Mouse (Mus musculus) left cerebral cortex, postnatal 25 days (tissue): ENCODE data around the gene Frat1. TPM values are rescaled to one million over a fixed set of nuclear protein-coding genes. Genes with fewer than 3 reads are reported as not detected.
A peak's percentile ranks its signal among the peaks of the same experiment; 100 is the strongest.

Experiments
- DNase-seq, 2 experiments: peaks; one replicate each; pipeline ENCODE4 v3.0.0; 2022; ENCODE audit warnings: low spot score in 2 of 2, mixed read lengths in 1 of 2
- intact Hi-C: fragments of 180-260 bp; cut with DNase I; formaldehyde crosslinking; loops from one replicate; pipeline ENCODE4 v1.15.1; 2025
- total RNA-seq, 2 experiments: library from RNA; stranded (reverse); gene quantifications; 2 replicates each; pipeline ENCODE4 v1.2.3; 2021

Gene Frat1
- total RNA-seq, 2 experiments from 2014 or later = 14.2 to 15.2 TPM

DNA sequence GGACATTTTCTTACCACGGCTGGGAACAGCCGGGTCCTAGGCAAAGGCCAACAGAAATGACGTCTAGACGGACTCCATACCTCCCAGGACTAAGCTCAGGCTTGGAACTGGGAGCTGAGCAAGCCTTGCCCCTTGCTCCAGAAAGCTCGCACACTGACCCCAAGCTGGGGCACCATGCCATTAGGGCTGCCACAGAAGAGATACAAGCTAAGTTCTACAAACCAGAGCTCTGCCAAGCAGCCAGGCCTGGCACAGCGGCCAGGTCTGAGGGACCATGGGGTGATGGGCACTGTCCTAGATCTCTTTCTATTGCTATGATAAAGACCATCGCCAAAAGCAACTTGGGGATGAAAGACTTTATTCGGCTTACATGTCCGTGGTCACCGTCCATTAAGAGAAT is 17.2 kb upstream of the Frat1 start:
- no peak for DNase-seq
- intact Hi-C loops = no loop called here

DNA sequence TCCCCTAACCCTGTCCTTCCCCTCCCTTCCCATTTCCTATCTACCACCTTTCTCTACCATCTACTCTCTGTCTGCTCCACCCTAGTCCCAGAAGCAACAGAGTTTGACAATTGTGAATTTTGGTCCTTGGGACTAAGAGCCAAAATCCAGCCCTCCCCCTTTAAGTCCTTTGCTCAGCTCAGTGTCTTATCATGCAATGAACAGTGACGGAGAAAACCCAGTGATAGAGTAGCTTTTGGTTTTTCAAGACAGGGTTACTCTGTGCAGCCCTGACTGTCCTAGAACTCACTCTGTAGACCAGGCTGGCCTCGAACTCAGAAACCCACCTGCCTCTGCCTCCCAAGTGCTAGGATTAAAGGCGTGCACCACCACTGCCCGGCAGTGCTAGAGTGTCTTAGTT is 16.4 kb upstream of the Frat1 start:
- no peak for DNase-seq

DNA sequence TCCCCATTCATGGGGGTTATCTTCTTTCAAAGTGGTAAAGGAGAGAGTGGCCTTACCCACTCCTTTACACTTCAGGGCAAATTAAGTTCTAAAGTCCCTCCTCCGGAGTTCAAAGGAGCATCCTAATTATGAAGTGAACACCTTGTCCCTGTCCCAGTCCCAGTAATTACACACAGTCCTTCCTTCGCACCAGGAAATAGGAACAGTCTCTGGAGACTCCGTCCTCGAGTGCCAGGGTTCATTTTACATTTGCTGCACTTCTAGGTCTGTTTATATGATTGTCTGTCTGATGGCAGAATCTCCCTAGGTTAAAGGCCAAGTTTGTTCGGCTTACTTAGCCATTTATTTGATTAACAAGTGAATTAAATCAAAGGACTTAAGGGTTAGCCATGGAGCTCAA is 13.4 kb upstream of the Frat1 start:
- intact Hi-C loops = no loop called here
- DNase-seq = no peak

More for the DNA sequence above, 16.4 kb upstream of the Frat1 start:
- intact Hi-C loops = no loop called here

DNA sequence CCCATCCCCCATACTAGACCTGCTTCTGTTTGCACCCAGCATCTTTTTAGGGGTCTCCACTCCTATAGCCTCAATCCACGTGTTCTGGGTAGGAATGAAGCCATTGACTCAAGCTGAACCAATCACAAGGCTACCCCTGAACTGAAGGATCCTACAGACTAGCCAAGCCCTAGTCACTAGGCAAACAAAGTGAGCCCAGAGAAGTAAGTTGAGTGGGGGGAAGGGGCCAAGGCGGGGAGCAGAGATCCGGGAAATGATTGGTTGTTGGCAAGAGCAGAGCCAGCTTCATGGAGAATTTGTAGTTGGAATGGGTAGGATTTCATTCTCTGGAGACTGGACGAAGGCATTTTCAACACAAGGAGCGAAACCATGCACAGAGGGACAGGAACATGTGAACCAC is 12.9 kb upstream of the Frat1 start:
- DNase-seq = no peak
- intact Hi-C loops = no loop called here

DNA sequence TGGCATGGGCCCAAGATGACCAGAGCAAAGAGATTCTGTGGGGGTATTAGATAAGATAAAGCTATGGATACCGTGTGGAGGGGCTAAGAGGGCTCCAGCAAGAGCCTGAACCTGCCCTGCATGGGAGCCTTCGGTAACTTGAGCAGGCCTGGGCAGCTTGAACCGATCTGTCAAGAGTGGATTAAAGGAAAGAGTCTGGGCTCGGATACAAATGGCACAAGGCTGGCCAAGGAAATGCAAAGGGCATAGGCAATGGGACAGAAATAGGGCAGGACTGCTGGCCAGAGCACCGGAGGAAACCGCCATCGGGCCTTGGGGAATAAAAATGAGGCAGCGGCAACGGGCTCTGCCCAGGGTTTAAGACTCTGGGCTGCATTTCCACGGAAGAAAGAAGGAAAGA is 12.4 kb upstream of the Frat1 start:
- DNase-seq = no peak
- intact Hi-C loops = no loop called here

DNA sequence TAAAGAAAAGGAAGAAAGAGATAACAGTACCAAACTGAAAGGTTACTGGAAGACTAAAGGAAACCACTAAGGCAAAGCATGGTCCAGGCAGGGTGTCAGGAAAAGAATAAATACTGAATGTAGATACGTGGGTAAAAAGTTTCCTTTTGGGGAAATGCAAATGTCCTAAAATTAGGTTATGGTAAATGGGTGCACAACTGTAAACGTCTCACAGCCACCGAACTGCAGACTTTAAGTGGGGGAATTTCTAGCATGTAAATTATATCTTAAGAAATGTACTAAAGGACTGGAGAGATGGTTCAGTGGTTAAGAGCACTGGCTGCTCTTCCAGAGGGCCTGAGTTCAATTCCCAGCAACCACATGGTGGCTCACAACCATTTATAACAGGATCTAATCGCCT is 11.0 kb upstream of the Frat1 start:
- DNase-seq = no peak
- intact Hi-C loops = no loop called here

DNA sequence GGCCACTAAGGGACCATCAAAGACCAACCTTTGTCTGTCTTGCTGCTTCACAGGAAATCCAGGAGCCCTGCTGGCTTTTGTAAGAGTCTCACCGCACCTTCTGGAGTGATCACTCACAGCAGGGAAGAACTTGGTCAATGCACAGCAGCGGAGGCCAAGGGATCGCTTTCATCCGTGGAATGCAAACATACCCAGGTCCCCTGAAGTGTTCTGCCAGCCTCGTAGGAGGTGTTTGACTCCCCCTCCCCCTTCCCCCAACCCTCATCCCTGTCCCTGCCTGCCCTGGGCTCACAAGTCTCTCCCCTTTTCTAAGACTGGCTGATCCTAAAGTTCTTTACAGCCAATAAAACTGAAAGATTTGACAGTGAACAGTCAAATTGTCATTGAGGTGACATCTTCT is 8.3 kb upstream of the Frat1 start:
- DNase-seq = no peak
- intact Hi-C loops = no loop called here

DNA sequence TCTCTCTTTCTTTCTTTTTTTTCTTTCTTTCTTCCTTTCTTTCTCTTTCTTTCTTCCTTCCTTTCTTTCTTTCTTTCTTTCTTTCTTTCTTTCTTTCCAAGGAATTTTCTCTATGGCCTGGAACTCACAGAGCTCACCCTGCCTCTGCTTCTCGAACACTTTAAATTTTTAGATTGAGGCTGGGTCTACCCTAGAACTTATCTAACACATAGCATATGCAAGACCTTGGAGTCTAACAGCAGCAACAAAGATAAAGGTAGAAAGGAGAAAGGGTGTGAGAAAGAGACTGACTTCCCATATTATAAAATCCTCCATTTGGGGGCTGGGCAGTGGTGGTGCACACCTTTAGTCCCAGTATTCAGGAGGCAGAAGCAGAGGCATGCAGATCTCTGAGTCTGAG is 7.2 kb upstream of the Frat1 start:
- intact Hi-C loops = no loop called here
- no peak for DNase-seq

DNA sequence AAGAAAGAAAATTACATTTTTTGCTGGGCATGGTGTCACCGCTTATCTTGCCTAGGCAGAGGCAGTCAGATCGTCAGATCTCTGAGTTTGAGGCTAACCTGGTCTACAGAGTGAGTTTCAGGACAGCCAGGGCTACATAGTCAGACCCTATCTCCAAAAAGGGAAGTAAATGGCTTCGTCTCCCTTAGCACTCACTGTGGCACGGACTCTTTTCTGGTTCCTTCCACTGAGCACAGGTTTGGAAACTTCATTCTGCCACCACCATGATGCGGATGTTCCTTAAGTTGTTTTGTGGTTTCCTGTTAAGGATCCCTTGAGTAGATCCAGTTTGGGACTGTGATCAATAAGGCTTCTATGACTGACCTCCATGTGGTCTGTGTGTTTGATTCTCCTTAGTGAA is 4.8 kb upstream of the Frat1 start:
- intact Hi-C loops = no loop called here

DNA sequence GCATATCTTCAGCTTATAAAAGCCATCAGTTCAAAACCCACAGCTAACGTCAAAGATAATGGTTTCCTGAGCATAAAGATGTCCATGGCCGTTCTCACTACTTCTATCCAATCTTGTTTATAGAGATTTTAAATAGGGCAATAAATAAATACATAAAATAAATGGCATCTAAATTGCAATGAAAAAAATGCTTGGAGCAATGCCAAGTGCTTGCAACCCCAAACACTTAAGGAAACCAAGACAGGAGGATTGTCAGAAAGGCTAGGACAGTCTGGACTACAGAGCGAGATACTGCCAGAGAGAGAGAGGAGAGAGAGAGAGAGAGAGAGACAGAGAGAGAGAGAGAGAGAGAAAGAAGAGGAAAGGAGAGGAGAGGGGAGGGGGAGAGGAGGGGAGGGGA is 3.2 kb upstream of the Frat1 start:
- no peak for DNase-seq
- intact Hi-C loops = no loop called here

More for the DNA sequence above, 4.8 kb upstream of the Frat1 start:
- no peak for DNase-seq

DNA sequence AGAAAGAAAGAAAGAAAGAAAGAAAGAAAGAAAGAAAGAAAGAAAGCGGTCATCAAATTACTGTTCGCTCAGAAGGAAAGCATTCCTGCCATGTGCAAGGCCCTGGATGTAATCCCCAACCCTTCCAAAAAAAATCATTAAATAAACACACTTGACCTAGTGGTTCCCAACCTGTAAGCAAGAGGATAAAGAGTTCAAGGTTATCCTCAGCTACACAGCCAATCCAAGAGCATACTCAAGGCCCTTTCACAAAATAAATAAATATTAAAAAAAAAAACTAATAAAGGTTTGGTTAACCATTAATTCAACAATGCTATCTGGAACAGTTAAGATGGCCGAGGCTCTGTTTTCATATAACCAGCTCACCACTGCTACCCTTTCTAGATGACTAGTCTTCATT is 829 bp upstream of the Frat1 start:
- intact Hi-C loops = no loop called here

DNA sequence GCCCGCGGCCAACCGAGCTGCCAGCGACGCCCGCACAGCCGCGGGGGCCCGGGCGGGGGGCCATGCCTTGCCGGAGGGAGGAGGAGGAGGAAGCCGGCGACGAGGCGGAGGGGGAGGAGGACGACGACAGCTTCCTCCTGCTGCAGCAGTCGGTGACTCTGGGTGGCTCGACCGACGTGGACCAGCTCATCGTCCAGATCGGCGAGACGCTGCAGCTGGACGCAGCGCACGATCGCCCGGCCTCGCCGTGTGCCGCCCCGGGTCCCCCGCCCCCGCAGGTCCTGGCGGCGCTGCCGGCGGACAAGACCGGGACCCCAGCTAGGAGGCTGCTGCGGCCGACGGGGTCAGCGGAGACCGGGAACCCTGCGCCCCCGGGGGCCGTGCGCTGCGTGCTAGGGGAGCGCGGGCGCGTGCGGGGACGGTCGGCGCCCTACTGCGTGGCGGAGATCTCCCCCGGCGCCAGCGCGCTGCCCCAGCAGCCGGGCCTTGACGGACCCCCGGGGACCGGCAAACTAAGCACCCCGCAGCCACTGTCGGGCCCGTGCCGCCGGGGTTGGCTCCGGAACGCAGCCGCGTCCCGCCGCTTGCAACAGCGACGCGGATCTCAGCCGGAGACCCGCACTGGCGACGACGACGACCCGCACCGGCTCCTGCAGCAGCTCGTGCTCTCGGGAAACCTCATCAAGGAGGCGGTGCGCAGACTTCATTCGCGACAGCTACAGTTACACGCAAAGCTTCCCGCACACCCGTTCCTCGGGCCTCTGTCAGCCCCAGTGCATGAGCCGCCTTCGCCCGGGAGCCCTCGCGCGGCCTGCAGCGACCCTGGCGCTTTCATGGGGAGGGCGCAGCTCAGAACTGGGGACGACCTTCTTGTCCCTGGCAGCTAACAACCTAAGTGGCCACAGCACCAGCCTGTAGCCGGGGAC is 599 bp downstream of the Frat1 start:
- intact Hi-C loops = loop anchor here (1.0 kb wide), 1 partner anchor 16 kb away; no protein-coding TSS in a partner anchor
- peak; percentile 52 to 60 for DNase-seq

More for the DNA sequence above, 829 bp upstream of the Frat1 start:
- DNase-seq = no peak

DNA sequence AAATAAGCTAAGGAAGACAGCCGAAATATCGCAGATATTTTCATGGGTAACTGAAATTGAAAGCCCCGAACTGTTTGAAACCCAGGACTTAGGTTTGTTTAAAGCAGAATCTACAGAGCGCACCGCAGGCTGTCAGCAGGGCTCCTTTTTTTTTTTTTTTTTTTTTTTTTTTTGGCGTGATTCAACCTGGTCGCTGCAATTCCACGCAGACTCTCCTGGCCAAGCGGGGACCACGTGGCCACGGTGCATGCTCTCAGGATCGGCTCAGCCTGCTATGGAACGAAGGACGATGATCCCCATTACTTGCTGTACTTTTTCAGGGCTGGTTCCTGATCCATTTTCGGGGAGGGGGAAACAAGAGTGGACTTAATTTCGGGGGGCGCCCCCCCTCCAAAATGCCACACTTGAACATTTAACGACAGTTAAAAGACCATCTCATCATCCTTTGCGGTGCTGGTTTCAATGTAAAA is 1.4 kb downstream of the Frat1 start:
- DNase-seq = peak; percentile 42 to 55
- intact Hi-C loops = loop anchor here (1.0 kb wide), 1 partner anchor 15 kb away; no protein-coding TSS in a partner anchor

DNA sequence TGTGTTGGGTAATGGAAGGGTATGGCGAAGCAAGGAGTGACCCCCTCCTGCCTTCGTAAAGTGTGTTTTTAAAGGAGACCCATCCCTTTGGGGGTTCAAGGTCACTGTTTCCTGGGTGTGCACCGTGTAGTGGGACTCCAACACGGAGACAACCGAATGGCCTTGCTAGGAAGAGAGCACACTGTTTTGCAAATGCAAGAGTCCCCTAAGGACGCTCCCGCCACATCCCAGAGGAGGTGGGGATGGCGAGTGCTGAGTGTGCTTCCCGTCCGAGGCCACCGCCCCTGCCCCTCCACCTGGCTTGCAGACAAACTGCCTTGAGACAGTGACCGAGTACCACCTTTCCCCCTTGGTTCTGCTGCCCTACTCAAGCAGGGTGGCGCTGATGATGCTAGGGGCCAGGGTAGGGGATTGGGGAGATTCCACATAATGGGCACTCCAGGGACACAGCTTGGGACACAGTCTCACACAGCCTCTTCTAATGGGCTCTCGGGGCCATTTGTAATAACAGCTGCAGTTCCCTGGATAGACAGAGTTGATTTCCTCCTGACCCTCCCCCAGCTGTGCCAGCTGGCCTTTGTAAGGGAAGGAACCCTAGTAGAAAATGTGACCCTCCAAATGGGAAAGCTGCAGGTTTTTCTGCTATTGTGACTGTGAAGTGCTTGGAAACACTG is 2.1 kb downstream of the Frat1 start:
- intact Hi-C loops = loop anchor here (1.0 kb wide), 1 partner anchor 14 kb away; no protein-coding TSS in a partner anchor
- DNase-seq = no peak

DNA sequence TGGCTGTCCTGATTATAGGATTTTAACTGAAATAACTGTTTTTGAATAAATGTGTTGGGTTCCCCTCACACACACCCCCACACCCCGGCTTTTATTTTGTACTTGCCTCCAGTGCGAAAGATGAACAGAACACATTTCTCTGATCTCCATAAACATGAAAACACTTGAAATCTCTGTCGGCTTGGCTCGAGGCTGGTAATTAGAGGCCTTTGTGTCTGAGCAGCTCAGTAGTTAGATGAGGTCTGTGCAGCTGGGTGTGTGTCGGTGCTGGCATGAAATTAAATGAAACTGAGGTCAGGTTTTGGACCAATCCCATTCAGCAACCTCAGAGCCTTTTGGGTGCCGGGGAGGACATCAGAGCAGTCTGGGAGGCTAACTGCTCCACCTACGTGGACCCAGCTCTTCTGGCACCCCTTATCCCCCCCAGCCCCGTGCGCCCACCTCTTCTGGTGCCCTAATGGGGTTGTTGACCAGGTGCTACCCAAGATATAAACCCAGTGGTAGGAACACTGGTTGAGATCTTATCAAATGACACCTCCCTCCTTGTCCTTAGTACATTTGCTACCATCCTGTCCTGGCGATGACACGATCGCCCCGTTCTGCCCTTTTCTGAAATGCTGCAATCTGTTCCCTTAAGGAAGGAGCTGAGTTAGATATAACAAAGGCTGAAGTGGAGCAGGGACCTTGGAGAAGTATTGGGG is 2.9 kb downstream of the Frat1 start:
- intact Hi-C loops = no loop called here
- DNase-seq = peak; percentile 10 to 31

DNA sequence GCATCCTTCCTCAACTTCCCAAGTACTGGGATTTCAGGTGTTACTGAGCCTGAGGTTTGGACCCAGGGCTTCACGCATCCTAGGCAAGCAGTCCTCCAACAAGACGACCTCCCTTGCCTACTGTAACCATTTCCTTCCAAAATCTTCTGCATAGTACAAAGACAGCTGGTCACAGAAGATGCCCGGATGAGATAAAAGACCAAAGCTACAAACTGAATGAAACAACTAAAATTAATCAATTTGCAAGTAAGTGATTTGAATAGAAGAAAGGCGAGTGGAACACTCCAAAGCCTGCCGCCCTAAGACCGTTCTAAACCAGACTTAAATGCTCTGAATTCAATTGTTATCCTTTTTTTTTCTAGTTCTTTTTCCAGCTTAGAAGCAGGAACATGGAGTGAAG is 5.6 kb downstream of the Frat1 start:
- DNase-seq = no peak
- intact Hi-C loops = no loop called here

DNA sequence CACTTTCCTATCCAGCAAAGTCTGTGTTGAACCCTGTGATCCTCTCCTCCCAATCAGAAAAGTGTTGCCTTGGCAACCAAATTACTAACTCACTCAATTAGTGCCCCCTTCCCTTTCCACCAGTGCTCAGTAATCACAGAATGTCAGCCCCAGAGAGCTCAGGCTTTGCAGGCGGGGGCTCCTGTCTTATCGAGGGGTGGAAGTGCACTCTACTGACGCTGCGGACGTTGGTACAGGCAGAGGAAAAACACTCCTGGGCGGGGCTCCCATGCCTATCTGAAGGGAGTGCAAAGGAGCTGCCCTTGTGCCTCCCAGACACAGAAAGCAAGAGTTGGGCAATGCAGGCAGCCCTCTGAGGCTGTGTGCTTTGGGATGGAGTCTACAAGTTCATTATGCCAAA is 6.0 kb downstream of the Frat1 start:
- DNase-seq = peak in 1 of 2 experiments; percentile 14
- intact Hi-C loops = no loop called here

DNA sequence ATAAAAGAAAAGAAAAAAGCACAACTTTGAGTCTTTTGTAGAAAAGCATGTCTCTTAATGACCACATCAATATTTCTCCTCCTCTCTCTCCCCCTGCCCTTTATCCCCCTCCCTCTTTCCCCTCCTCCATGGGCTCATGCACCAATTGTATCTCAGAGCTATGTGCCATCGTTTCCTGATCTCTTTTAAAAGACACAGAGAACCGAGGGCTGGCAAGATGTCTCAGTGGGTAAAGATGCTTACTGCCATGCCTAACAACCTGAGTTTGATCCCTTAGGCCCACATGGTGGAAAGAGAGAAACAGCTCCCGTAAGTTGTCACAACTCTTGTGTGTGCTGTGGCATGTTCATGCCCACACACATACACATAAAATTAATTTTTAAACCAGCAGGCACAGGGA is 6.9 kb downstream of the Frat1 start:
- no peak for DNase-seq
- intact Hi-C loops = no loop called here

DNA sequence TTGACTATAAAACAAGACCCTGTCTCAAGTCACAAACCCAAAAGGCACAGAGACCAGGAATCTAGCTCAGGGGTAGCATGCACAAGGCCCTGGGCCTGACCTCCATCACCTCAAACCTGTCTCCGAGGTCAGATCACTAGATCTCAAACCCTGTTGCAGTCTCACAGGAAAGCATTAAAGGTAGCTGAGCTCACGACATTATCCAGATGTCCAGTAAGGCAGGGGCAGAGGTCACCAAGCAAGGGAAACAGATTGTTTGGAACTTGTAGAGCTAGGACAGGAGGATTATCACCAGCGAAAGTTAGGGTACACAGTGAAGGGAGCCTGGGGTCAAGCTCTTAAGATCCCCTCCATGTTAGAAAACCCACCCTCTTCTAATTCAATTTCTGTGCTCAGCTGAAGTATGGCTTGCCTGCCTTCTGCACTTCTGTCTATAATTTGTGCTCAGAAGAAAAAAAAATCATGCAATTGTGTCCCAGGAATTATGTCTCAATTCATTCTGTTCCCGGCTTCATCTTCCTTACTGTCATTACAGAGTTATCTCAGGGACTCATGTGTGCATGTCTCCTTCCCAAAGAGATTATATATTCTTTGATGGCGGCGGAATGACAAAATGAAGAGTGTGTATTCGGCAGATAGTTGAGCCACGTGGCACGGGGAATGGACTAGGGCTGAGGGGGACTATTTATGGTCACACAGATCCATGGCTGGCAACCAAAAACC is 7.6 kb downstream of the Frat1 start:
- intact Hi-C loops = no loop called here
- no peak for DNase-seq

DNA sequence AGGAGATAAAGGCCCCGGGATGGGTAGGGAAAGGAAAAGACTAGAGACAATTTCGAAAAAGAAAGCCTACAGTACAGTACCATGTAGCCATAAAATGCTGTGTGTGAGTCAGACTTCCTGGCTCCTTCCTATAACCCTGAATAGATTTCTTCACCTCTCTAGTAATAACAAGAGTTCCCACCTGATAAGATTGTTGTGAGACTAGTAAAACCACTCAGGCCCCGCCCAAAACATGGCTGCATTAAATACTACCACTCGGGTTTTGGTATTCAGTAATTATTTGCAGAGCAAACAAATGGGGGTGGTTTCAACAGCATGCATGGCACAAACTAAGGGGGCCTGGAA is 8.1 kb downstream of the Frat1 start:
- intact Hi-C loops = no loop called here
- no peak for DNase-seq
